Mouse (Mus musculus): ENCODE measurements around the gene Flt3l. TPM values are rescaled to one million over a fixed set of nuclear protein-coding genes. Genes with fewer than 3 reads are reported as not detected.

The Flt3l gene
- polyA plus RNA-seq, 1 experiment, result 24.4 TPM

DNA sequence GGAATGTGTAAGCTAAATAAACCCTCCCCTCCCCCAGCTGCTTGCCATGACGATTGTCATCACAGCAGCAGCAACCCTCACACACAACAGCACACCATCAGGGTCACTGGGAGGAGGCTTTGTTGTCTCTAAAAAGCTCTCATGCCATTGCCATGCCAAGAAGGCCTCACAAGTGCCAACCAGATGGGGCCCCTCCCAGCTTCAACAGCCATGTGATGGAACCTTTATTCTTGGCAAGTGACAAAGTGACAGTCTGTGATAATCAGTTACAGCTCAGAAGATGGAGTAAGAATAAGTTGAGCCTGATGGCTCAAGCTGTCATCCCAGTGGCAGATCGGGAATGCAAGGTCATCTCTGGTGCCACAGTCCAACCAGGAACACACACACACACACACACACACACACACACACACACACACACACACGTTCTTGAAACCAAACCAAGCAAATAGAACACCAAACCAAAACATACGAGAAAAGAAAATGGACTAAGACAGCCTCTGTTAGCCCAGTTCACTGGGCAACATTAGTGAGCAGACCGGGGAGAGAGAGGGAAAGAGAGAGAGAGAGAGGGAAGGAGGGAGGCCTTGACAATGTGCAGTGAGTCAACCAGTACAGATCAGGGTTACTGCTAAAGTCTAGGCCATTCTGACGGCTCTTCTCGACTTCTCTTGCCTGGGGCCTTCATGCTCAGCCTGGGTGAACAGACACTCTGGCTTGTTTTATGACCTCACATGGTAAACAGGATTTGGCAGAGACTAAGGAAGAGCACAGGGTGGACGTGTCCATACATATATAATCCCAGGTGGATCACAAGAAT lies 3.9 kb upstream of the Flt3l start:
- WGBS, result 47% methylated on average over 8 of the region's 8 CpGs
- H3K27me3 ChIP-seq (ENCODE audit: control insufficient read depth, insufficient read depth, low read length), result no peaks in the 10 kb centered on the region
- no peak overlapping the region for H3K27ac ChIP-seq (ENCODE audit: insufficient read depth, low read length)
- DNase-seq, result no peak
- TF ChIP-seq POLR2A (IDR thresholded peaks at IDR 0.05; ENCODE audit: borderline replicate concordance, insufficient read depth, low read length) (no peak), CTCF (IDR thresholded peaks at IDR 0.05; ENCODE audit: borderline replicate concordance, insufficient read depth, low read depth, low read length) (no peak)
- H3K4me3 ChIP-seq (replicated peaks; ENCODE audit: insufficient read depth, low read depth, low read length), result no peak overlapping the region
- no peaks in the 10 kb centered on the region; the same call in 1 of the 2 replicates for H3K4me1 ChIP-seq (ENCODE audit: control insufficient read depth, insufficient read depth, low read length)

DNA sequence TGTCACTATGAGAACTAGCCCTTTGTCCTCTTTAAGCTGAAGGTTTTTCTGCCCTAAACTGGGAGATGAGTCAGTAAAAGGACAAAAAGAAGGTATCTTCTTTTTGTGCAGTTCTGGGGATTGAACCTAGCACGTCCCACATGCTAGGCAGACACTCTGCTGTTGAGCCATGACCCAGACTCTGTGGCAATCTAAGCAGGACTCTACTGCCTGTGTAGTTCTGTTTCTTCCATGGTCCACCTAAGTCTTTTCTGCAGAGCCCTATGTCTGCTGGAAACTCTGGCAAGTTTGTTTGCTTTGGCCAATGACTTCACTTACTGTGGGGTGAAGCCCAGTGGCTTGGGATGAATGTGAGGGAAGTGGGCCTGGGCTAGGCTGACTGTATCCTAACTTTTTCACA lies 2.2 kb upstream of the Flt3l start:
- TF ChIP-seq POLR2A (IDR thresholded peaks at IDR 0.05; ENCODE audit: borderline replicate concordance, insufficient read depth, low read length) (no peak), CTCF (IDR thresholded peaks at IDR 0.05; ENCODE audit: borderline replicate concordance, insufficient read depth, low read depth, low read length) (no peak)
- 95% methylated on average over 1 of the region's 1 CpGs for WGBS
- Histone ChIP-seq H3K4me3 (replicated peaks; ENCODE audit: insufficient read depth, low read depth, low read length) (no peak overlapping the region), H3K27me3 (ENCODE audit: control insufficient read depth, insufficient read depth, low read length) (no peaks in the 10 kb centered on the region), H3K27ac (ENCODE audit: insufficient read depth, low read length) (no peak overlapping the region), H3K4me1 (ENCODE audit: control insufficient read depth, insufficient read depth, low read length) (no peaks in the 10 kb centered on the region; the same call in 1 of the 2 replicates)
- no peak for DNase-seq

DNA sequence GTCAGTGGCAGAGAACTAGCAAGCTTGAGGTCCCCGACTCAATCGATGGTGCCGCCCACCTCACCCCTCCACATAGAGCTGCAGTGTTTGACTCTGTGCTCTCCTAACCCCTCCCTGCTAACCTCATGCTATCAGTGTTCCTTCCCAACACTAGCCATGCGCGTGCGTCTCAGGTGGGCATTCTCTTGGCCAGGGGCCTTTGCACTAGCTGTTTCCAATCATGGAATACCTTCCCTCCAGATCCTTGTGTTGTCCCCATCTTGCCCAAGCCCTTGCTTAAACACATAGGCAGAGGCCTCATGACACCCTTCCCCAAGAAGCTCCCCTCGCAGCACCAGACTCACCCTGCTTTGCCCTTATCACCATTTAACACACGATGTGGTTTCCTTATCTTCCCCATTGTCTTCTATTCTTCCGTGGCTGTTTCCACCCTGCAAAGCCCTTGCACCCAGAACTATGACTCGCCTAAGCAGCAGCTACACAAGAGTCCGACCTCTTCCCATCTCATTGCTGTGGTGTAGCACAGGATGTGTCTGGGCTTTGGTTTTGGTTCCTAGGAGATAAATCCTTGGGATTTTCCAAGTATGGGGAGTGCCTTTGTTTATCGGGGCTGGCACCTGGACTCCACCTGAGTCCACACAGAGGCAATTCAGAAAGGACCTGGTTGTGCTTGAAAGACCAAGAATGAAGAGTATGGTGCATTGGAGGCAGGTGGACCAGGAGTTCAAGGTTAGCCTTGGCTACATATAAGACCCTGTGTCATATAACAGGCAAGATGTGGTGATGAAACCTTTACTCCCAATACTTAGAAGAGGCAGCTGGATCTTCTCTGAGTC lies 1.2 kb upstream of the Flt3l start:
- WGBS, result 90% methylated on average over 12 of the region's 12 CpGs
- TF ChIP-seq POLR2A (IDR thresholded peaks at IDR 0.05; ENCODE audit: borderline replicate concordance, insufficient read depth, low read length) (no peak), CTCF (IDR thresholded peaks at IDR 0.05; ENCODE audit: borderline replicate concordance, insufficient read depth, low read depth, low read length) (no peak)

DNA sequence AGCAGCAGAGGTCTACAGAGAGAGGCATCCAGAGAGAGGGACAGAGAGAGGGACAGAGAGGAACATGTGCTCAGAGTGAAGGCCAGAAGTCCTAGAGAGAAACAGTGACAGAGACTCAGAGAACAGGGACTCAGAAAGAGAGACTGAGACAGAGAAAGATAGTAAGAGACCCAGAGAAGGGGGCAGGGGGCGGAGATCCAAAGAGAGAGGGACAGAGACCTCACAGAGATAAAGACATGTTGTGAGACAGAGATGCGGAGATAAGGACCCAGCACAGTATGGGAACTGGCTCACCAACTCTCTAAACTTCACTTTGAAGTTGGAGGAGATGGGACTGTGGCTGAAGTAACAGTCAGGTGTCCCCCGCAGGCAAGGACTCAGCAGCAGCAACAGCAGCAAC lies 862 bp downstream of the Flt3l start:
- Histone ChIP-seq H3K27me3 (ENCODE audit: control insufficient read depth, insufficient read depth, low read length) (no peaks in the 10 kb centered on the region), H3K4me3 (replicated peaks; ENCODE audit: insufficient read depth, low read depth, low read length) (peak overlapping the region; percentile 80), H3K27ac (ENCODE audit: insufficient read depth, low read length) (no peak overlapping the region), H3K4me1 (ENCODE audit: control insufficient read depth, insufficient read depth, low read length) (no peaks in the 10 kb centered on the region; the same call in 1 of the 2 replicates)
- TF ChIP-seq POLR2A (IDR thresholded peaks at IDR 0.05; ENCODE audit: borderline replicate concordance, insufficient read depth, low read length) (no peak), CTCF (IDR thresholded peaks at IDR 0.05; ENCODE audit: borderline replicate concordance, insufficient read depth, low read depth, low read length) (no peak)
- DNase-seq, result peak in 1 of 2 experiments; percentile 28
- WGBS, result 79% methylated on average over 3 of the region's 3 CpGs

More for the DNA sequence above, 1.2 kb upstream of the Flt3l start:
- no peak overlapping the region for H3K4me3 ChIP-seq (replicated peaks; ENCODE audit: insufficient read depth, low read depth, low read length)
- DNase-seq, result no peak
- H3K27ac ChIP-seq (ENCODE audit: insufficient read depth, low read length), result no peak overlapping the region
- H3K27me3 ChIP-seq (ENCODE audit: control insufficient read depth, insufficient read depth, low read length), result no peaks in the 10 kb centered on the region
- no peaks in the 10 kb centered on the region; the same call in 1 of the 2 replicates for H3K4me1 ChIP-seq (ENCODE audit: control insufficient read depth, insufficient read depth, low read length)

DNA sequence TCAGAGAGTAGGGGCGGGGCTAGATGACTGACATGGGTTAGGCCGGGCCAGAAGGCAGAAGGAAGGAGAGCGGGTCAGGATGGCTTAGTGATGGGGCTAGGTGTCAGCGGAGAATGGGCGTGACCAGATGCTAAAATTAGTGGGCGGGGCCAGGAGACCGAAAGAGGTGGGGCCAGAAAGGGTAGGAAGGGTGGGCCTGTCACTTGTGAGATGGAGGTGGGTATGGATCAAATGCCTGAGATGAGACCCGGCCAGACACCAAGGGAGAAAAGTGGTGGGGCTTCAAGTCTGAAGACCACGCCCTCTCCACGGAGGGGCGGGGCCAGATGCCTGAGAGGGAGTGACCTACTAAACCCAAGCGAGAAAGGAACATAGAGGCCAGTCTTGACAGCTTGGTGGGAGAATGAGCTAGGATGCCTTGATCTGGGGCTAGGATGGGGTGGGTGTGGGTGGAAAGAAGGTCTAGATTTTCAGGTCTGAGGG lies 1.6 kb downstream of the Flt3l start:
- Histone ChIP-seq H3K4me3 (replicated peaks; ENCODE audit: insufficient read depth, low read depth, low read length) (no peak overlapping the region), H3K27ac (ENCODE audit: insufficient read depth, low read length) (no peak overlapping the region), H3K4me1 (ENCODE audit: control insufficient read depth, insufficient read depth, low read length) (no peaks in the 10 kb centered on the region; the same call in 1 of the 2 replicates), H3K27me3 (ENCODE audit: control insufficient read depth, insufficient read depth, low read length) (no peaks in the 10 kb centered on the region)
- WGBS, result 26% methylated on average over 12 of the region's 12 CpGs
- DNase-seq, result peak in 1 of 2 experiments; percentile 19
- no peak for TF ChIP-seq POLR2A (IDR thresholded peaks at IDR 0.05; ENCODE audit: borderline replicate concordance, insufficient read depth, low read length)
- TF ChIP-seq CTCF (IDR thresholded peaks at IDR 0.05; ENCODE audit: borderline replicate concordance, insufficient read depth, low read depth, low read length), result no peak

DNA sequence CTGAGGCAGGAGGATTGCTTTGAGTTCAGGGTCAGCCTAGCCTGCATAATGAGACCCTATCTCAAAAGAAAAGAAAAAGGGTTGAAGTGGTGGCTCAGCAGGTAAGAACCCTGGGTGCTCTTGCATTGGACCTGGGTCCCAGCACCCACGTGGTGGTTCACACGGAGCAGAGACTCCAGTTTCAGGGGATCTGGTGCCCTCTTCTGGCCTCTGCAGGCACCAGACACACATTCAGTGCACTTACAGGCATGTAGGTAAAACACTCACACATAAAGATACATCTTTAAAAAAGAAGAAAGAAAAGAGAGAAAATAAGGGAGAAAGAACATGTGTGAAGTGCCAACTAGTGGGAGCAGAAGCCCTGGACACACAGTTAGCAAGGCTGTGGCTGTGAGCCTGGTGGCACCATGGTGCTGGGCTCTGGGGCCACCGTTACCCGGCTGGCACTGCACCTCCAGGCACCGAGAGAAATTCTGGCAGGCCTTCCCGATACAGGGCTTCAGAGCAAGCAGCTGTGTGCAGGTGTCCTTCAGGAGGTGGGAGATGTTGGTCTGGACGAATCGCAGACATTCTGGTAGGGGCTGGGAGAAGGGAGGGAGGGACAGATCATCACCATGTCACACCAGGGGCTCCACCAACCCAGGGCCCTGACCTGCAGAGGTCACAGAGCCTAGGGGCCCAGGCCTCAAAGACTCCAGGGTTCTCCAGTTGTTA lies 2.6 kb downstream of the Flt3l start:
- 73% methylated on average over 8 of the region's 8 CpGs for WGBS
- Histone ChIP-seq H3K4me1 (ENCODE audit: control insufficient read depth, insufficient read depth, low read length) (no peaks in the 10 kb centered on the region; the same call in 1 of the 2 replicates), H3K27me3 (ENCODE audit: control insufficient read depth, insufficient read depth, low read length) (no peaks in the 10 kb centered on the region), H3K27ac (ENCODE audit: insufficient read depth, low read length) (no peak overlapping the region), H3K4me3 (replicated peaks; ENCODE audit: insufficient read depth, low read depth, low read length) (no peak overlapping the region)
- DNase-seq, result peak in 1 of 2 experiments; percentile 9
- peak; percentile 26; the same call in 1 of the 2 replicates for TF ChIP-seq CTCF (IDR thresholded peaks at IDR 0.05; ENCODE audit: borderline replicate concordance, insufficient read depth, low read depth, low read length)
- no peak for TF ChIP-seq POLR2A (IDR thresholded peaks at IDR 0.05; ENCODE audit: borderline replicate concordance, insufficient read depth, low read length)

DNA sequence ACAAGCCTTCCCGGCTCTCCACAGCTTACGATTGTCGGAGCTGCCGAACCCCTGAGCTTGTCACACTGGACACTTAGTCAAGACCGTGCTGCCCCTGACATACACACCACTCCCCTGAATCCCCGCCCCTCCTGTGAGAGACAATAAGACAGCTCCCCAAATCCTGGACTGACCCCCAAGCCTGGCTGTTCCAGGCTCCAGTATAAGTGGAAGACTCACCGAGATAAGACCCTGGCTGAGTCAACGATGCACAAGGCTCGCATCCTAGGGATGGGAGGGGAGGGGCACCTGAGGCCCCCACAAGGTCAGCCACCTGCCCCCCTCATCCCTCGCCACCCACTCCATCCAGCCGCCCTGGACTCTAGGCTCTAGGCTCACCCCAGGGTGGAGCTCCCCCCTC lies 4.4 kb downstream of the Flt3l start:
- Histone ChIP-seq H3K4me3 (replicated peaks; ENCODE audit: insufficient read depth, low read depth, low read length) (no peak overlapping the region), H3K27ac (ENCODE audit: insufficient read depth, low read length) (no peak overlapping the region), H3K27me3 (ENCODE audit: control insufficient read depth, insufficient read depth, low read length) (no peaks in the 10 kb centered on the region), H3K4me1 (ENCODE audit: control insufficient read depth, insufficient read depth, low read length) (peaks cover 2% of the 10 kb centered on the region; the same call in 1 of the 2 replicates)
- peak in 1 of 2 experiments; percentile 11 for DNase-seq
- no peak for TF ChIP-seq CTCF (IDR thresholded peaks at IDR 0.05; ENCODE audit: borderline replicate concordance, insufficient read depth, low read depth, low read length)
- no peak for TF ChIP-seq POLR2A (IDR thresholded peaks at IDR 0.05; ENCODE audit: borderline replicate concordance, insufficient read depth, low read length)
- 76% methylated on average over 11 of the region's 11 CpGs for WGBS
